ENCODE assay signal across 9 mouse cellular contexts in genomic region chr4:124765802-124766565, GRCm38 (mm10). TPM values are rescaled to one million over a fixed set of nuclear protein-coding genes. Genes with fewer than 3 reads are reported as not detected.
DNase-seq lines count a peak whose midpoint lies in the region; ATAC-seq and TF ChIP-seq lines count a peak whose summit lies in the region.
"Had no signal": no experiment of that assay in that cellular context is flagged by ENCODE, and none has a peak within 500 bp of the region (broad histone marks: within the 10 kb centered on the region; RNA-seq: fewer than 3 reads in every experiment).

No protein-coding gene starts in this region.

- no peak overlapping the region for H3K4me3 ChIP-seq in heart, embryonic 13.5 days
- H3K4me3 ChIP-seq in megakaryocyte, embryonic 14.5 days (replicated peaks), result peak overlapping the region; percentile 75
- H3K4me3 ChIP-seq in liver, postnatal 0 days (ENCODE audit: low read depth, low read length), result no peak overlapping the region

- peak overlapping the region; percentile 20 for H3K4me2 ChIP-seq in heart, embryonic 13.5 days
- H3K4me2 ChIP-seq in liver, postnatal 0 days (ENCODE audit: low read depth, low read length), result peak overlapping the region; percentile 53

- peaks cover 22% of the 10 kb centered on the region for H3K4me1 ChIP-seq in heart, embryonic 13.5 days
- H3K4me1 ChIP-seq in megakaryocyte, embryonic 14.5 days, result peaks cover 98% of the 10 kb centered on the region
- H3K4me1 ChIP-seq in liver, postnatal 0 days (ENCODE audit: insufficient read depth), result peaks cover 42% of the 10 kb centered on the region

- WGBS in heart, embryonic 13.5 days, result 65% methylated on average over 23 of the region's 23 CpGs
- 47% methylated on average over 23 of the region's 23 CpGs for WGBS in liver, postnatal 0 days (ENCODE audit: insufficient replicate concordance)

- 0 out of 2 replicates have a peak, but pooled peaks cover 3% of the 10 kb centered on the region for H3K36me3 ChIP-seq in heart, embryonic 13.5 days
- peaks cover 66% of the 10 kb centered on the region for H3K36me3 ChIP-seq in megakaryocyte, embryonic 14.5 days (replicated peaks; ENCODE audit: low read length)
- no peaks in the 10 kb centered on the region for H3K36me3 ChIP-seq in liver, postnatal 0 days (replicated peaks; ENCODE audit: insufficient read depth, low read length)

- no peak for TF ChIP-seq CTCF in liver, postnatal 0 days (IDR thresholded peaks at IDR 0.05; ENCODE audit: low read depth)

- H3K9me3 ChIP-seq in heart, embryonic 13.5 days, result no peaks in the 10 kb centered on the region
- no peaks in the 10 kb centered on the region for H3K9me3 ChIP-seq in megakaryocyte, embryonic 14.5 days
- H3K9me3 ChIP-seq in liver, postnatal 0 days (ENCODE audit: low read length), result no peaks in the 10 kb centered on the region

- intact Hi-C loops in heart, postnatal 36 days (cut with DNase I), result no loop called here

- ATAC-seq in heart, embryonic 13.5 days (ENCODE audit: extremely low read depth, insufficient number of reproducible peaks, low FRiP score, low TSS enrichment), result no peak
- no peak for ATAC-seq in megakaryocyte, adult 5-6 weeks (ENCODE audit: poor library complexity, severe bottlenecking)
- ATAC-seq in liver, postnatal 0 days, result peak; percentile 28; the same call in 1 of the 2 replicates

- no peaks in the 10 kb centered on the region for H3K27me3 ChIP-seq in heart, embryonic 13.5 days (replicated peaks)
- no peaks in the 10 kb centered on the region for H3K27me3 ChIP-seq in megakaryocyte, embryonic 14.5 days (replicated peaks)
- H3K27me3 ChIP-seq in liver, postnatal 0 days (ENCODE audit: insufficient read depth, low read length), result no peaks in the 10 kb centered on the region

- DNase-seq in cerebellum, adult 9-11 months, result peak; percentile 47
- no peak for DNase-seq in cerebellum, adult 8-10 months
- no peak for DNase-seq in heart, postnatal 36 days
- DNase-seq in liver, postnatal 0 days, result no peak
- DNase-seq in thymus, postnatal 4 days, result no peak
- DNase-seq: adrenal gland, postnatal 36 days had no signal

- H3K27ac ChIP-seq in heart, embryonic 13.5 days (replicated peaks), result no peak overlapping the region
- peak overlapping the region; percentile 57 for H3K27ac ChIP-seq in liver, postnatal 0 days (ENCODE audit: low read depth)

- TF ChIP-seq EP300 in liver, postnatal 0 days (IDR thresholded peaks at IDR 0.05; ENCODE audit: low read depth), result no peak

- peak overlapping the region; percentile 33; the same call in 1 of the 2 replicates for H3K9ac ChIP-seq in heart, embryonic 13.5 days
- H3K9ac ChIP-seq in liver, postnatal 0 days (replicated peaks), result no peak overlapping the region

RNA-seq across cellular contexts. Expression of gene Inpp5b, which starts 24.3 kb away (rescaled TPM):
- 14.1 and 17.6 TPM in 2 replicates for polyA plus RNA-seq in heart, embryonic 13.5 days (2015; fragmentation: Nextera tagmentation; extraction: Ambion mirVana)
- 10 to 100 TPM in 1 of 2 experiments, 1 to 10 TPM in 1; 8.6 to 11.7 TPM for total RNA-seq in heart, postnatal 36 days (2021)
- 5.7 and 22.3 TPM in 2 replicates for polyA plus RNA-seq in megakaryocyte, embryonic 14.5 days (2012; ENCODE audit: insufficient read depth, low replicate concordance)
- total RNA-seq in megakaryocyte, adult 5-6 weeks (2015), result 32.6 and 45.0 TPM in 2 replicates
- total RNA-seq in megakaryocyte, adult 5-6 weeks (2017), result 40.7 and 48.4 TPM in 2 replicates
- polyA plus RNA-seq in liver, postnatal 0 days (2015; fragmentation: Nextera tagmentation; extraction: Ambion mirVana), result 15.5 and 19.5 TPM in 2 replicates

RNA-seq across cellular contexts. Expression of gene Mtf1, which starts 35.9 kb away (rescaled TPM):
- polyA plus RNA-seq in heart, embryonic 13.5 days (2015; fragmentation: Nextera tagmentation; extraction: Ambion mirVana), result 10.3 and 10.4 TPM in 2 replicates
- 10 to 100 TPM; 14.8 to 14.9 TPM for total RNA-seq in heart, postnatal 36 days (2021)
- polyA plus RNA-seq in megakaryocyte, embryonic 14.5 days (2012; ENCODE audit: insufficient read depth, low replicate concordance), result 15.2 and 34.3 TPM in 2 replicates
- 22.8 and 25.4 TPM in 2 replicates for total RNA-seq in megakaryocyte, adult 5-6 weeks (2015)
- total RNA-seq in megakaryocyte, adult 5-6 weeks (2017), result 24.5 and 24.9 TPM in 2 replicates
- polyA plus RNA-seq in liver, postnatal 0 days (2015; fragmentation: Nextera tagmentation; extraction: Ambion mirVana), result 9.1 and 9.8 TPM in 2 replicates

RNA-seq across cellular contexts. Expression of gene Sf3a3, which starts 51.4 kb away (rescaled TPM):
- 92.4 and 96.2 TPM in 2 replicates for polyA plus RNA-seq in heart, embryonic 13.5 days (2015; fragmentation: Nextera tagmentation; extraction: Ambion mirVana)
- total RNA-seq in heart, postnatal 36 days (2021), result 10 to 100 TPM; 18.1 to 18.2 TPM
- 2.2 and 29.0 TPM in 2 replicates for polyA plus RNA-seq in megakaryocyte, embryonic 14.5 days (2012; ENCODE audit: insufficient read depth, low replicate concordance)
- 58.3 and 58.6 TPM in 2 replicates for total RNA-seq in megakaryocyte, adult 5-6 weeks (2015)
- 88.3 and 100 TPM in 2 replicates for total RNA-seq in megakaryocyte, adult 5-6 weeks (2017)
- 37.1 and 37.2 TPM in 2 replicates for polyA plus RNA-seq in liver, postnatal 0 days (2015; fragmentation: Nextera tagmentation; extraction: Ambion mirVana)
